Mouse (Mus musculus): ENCODE results near the gene Tjp2.

DNA sequence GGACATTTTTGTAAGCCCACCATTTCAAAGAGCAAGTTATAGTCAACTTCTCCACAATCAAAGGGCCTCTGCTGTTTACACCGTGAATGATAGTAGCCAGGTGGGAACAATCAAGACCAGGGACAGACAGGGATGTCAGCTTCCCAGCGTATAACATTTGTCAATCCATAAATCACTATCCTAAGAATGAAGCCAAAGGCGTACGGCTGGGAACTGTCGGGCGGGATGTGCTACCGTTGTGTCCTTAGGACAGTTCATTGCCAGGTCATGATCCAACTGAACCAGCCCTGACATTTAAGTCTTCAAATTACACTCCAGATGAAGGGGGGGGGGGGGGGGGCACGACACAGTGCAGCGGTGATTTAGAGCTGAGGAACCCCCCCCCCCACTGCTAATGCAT, 65.5 kb downstream of the Tjp2 start:
- no peak for TF ChIP-seq POLR2A (IDR thresholded peaks at IDR 0.05; ENCODE audit: borderline replicate concordance, extremely low read depth, insufficient read depth, insufficient read length, poor library complexity, severe bottlenecking)
- TF ChIP-seq CTCF (IDR thresholded peaks at IDR 0.05; ENCODE audit: borderline replicate concordance, extremely low read depth, insufficient read depth, insufficient read length), result no peak
